Mouse (Mus musculus): Measurements from ENCODE around the gene Slc4a2. TPM values are rescaled to one million over a fixed set of nuclear protein-coding genes. Genes with fewer than 3 reads are reported as not detected.

Slc4a2 gene
- 7.5 and 8.3 TPM in 2 replicates for polyA plus RNA-seq (2015; fragmentation: Nextera tagmentation; extraction: Ambion mirVana)

DNA sequence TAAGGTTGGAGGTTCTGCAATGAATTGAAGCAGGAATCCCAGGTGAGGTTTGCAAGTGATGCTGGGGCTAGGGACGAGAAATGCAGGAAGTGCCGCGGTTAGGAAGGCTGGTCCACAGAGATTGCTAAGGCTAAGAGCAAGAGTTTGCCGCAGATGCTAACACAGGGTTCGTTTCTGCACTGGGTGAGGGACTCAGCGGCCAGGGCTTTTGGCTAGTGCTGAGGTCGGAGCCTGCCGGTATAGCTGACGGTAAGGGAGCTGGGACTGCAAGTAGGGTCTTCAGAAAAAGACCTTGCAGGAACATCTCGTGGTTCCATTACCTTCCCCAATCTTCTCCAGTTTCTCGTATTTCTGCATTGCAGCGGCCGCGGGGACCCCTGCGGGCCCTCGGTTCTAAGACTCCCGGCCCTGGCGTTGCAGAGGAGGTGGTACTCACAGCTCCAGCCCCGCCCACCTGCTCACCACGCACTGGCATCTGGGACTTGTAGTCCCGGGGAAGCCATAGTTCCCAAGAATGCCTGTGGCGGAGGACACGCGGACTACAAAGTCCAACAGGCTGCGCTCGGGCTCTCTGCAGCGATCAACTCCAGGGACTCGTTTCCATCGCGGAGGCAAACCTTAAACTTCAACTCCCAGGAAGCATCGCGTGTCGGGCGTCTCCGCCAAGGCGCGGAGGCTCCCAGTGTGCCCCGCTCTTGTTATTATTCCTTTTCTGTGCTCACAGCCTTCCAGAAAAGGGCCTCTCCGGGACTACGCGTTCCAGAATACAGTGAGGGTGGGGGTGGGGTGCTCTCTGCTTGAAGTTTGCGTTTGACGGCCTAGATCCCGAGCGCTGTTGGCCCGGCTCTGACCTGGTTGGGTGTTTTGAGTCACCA lies at the start of gene Slc4a2, which contains the start of gene Cdk5:
Slc4a2 (plus strand) TSS at position 709 of the 875 bp plus-strand sequence.
Cdk5 (minus strand) TSS at position 402 of the 875 bp plus-strand sequence.
- TF ChIP-seq CTCF (IDR thresholded peaks at IDR 0.05; ENCODE audit: low read depth) (no peak), EP300 (IDR thresholded peaks at IDR 0.05; ENCODE audit: low read depth) (peak; percentile 79)
- Histone ChIP-seq H3K4me2 (ENCODE audit: low read depth, low read length) (peak within 1 kb of the TSS; percentile 96), H3K9me3 (ENCODE audit: low read length) (no peaks in the 10 kb centered on the region), H3K27me3 (ENCODE audit: insufficient read depth, low read length) (no peaks in the 10 kb centered on the region), H3K36me3 (replicated peaks; ENCODE audit: insufficient read depth, low read length) (peaks cover 11% of the 10 kb centered on the region; the same call in 1 of the 2 replicates), H3K4me1 (ENCODE audit: insufficient read depth) (peaks cover 26% of the 10 kb centered on the region), H3K27ac (ENCODE audit: low read depth) (peak within 1 kb of the TSS; percentile 97), H3K4me3 (ENCODE audit: low read depth, low read length) (peak within 1 kb of the TSS; percentile 65), H3K9ac (replicated peaks) (peak within 1 kb of the TSS; percentile 80)
- ATAC-seq (peak; percentile 89), DNase-seq (peak; percentile 98)
- WGBS (ENCODE audit: insufficient replicate concordance): under 1% methylated on average over 46 of the region's 46 CpGs

DNA sequence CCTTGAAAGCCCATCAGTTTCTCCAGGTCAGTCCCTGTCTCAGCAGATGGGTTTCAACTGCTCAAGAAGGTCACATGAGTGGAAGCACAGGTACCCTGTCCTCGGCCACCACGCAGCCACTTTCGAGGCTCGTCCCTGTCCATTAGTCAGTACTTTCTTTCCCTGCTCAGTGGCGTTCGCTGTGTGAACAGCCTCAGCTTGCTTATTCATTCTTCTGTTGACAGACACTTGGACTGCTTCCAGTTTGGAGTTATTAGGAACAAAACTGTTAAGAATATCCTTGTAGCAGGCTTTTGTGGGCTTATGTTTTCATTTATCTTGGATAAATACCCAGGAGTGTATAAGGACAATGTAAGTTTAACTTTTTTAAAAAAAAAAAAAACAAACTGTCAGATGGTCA lies 49.4 kb upstream of the Slc4a2 start:
- ATAC-seq (no peak), DNase-seq (no peak)
- 63% methylated on average over 6 of the region's 6 CpGs for WGBS (ENCODE audit: insufficient replicate concordance)
- H3K27ac ChIP-seq (ENCODE audit: low read depth): no peak overlapping the region
- H3K9ac ChIP-seq (replicated peaks): no peak overlapping the region
- no peaks in the 10 kb centered on the region for H3K4me1 ChIP-seq (ENCODE audit: insufficient read depth)
- no peaks in the 10 kb centered on the region for H3K9me3 ChIP-seq (ENCODE audit: low read length)
- H3K4me2 ChIP-seq (ENCODE audit: low read depth, low read length): no peak overlapping the region
- no peaks in the 10 kb centered on the region for H3K36me3 ChIP-seq (replicated peaks; ENCODE audit: insufficient read depth, low read length)
- no peaks in the 10 kb centered on the region for H3K27me3 ChIP-seq (ENCODE audit: insufficient read depth, low read length)
- no peak for TF ChIP-seq CTCF (IDR thresholded peaks at IDR 0.05; ENCODE audit: low read depth)
- no peak for TF ChIP-seq EP300 (IDR thresholded peaks at IDR 0.05; ENCODE audit: low read depth)
- no peak overlapping the region for H3K4me3 ChIP-seq (ENCODE audit: low read depth, low read length)

DNA sequence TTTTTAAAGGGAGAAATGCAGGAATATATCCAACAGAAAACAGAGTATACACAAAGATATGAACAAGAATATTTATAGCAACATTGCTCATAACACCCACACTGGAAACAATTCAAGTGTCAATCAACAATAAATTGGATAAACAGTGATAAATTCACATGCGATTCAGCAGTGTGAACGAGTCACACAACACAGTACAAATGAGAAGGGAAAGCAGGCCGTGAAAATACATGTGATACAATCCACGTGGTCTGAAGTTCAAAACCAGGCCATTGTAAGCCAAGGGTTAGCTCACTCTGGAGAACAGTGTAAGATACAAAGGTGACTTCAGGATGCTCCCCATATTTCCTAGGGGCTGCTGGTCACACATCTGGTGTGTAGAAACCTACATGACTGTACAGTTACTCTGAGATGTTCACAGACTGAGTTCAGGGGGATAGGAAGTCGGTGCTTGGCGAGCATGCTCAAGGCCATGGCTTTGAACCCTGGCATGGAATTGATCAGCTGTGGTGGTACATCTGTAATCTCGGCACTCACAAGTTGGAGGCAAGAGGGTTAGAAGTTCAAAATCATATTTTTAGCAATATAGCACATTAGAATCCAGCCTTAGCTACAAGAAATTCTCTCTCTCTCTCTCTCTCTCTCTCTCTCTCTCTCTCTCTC lies 48.8 kb upstream of the Slc4a2 start:
- DNase-seq (no peak), ATAC-seq (no peak)
- H3K4me2 ChIP-seq (ENCODE audit: low read depth, low read length): no peak overlapping the region
- H3K9me3 ChIP-seq (ENCODE audit: low read length): no peaks in the 10 kb centered on the region
- H3K4me3 ChIP-seq (ENCODE audit: low read depth, low read length): no peak overlapping the region
- H3K27me3 ChIP-seq (ENCODE audit: insufficient read depth, low read length): no peaks in the 10 kb centered on the region
- H3K36me3 ChIP-seq (replicated peaks; ENCODE audit: insufficient read depth, low read length): no peaks in the 10 kb centered on the region
- TF ChIP-seq CTCF (IDR thresholded peaks at IDR 0.05; ENCODE audit: low read depth) (no peak), EP300 (IDR thresholded peaks at IDR 0.05; ENCODE audit: low read depth) (no peak)
- WGBS (ENCODE audit: insufficient replicate concordance): 67% methylated on average over 7 of the region's 7 CpGs
- no peak overlapping the region for H3K27ac ChIP-seq (ENCODE audit: low read depth)
- H3K4me1 ChIP-seq (ENCODE audit: insufficient read depth): no peaks in the 10 kb centered on the region
- H3K9ac ChIP-seq (replicated peaks): no peak overlapping the region

DNA sequence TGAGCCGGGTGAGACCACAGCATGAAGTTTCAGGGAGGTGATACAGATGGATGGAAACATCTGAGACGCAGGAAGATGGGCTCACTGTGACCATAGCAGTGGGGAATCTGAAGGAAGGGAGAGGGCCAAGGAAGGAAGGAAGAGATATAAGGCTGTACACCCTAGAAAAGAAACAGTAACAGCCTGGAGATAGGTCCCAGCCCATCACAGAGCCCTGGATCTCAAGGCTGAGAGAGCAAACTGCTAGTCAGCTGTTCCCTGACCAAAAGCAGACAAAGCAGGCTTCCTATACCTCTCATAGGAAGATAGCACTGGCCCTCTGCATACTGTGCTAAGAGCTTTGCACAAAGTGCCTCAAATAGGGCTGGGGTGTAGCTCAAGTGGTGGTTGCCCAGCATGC lies 44.9 kb upstream of the Slc4a2 start:
- WGBS (ENCODE audit: insufficient replicate concordance): 68% methylated on average over 2 of the region's 2 CpGs
- Histone ChIP-seq H3K4me1 (ENCODE audit: insufficient read depth) (peaks cover 5% of the 10 kb centered on the region), H3K4me3 (ENCODE audit: low read depth, low read length) (no peak overlapping the region), H3K9me3 (ENCODE audit: low read length) (no peaks in the 10 kb centered on the region), H3K27ac (ENCODE audit: low read depth) (no peak overlapping the region), H3K27me3 (ENCODE audit: insufficient read depth, low read length) (no peaks in the 10 kb centered on the region), H3K4me2 (ENCODE audit: low read depth, low read length) (no peak overlapping the region), H3K9ac (replicated peaks) (no peak overlapping the region), H3K36me3 (replicated peaks; ENCODE audit: insufficient read depth, low read length) (no peaks in the 10 kb centered on the region)
- DNase-seq (no peak), ATAC-seq (no peak)
- no peak for TF ChIP-seq EP300 (IDR thresholded peaks at IDR 0.05; ENCODE audit: low read depth)
- TF ChIP-seq CTCF (IDR thresholded peaks at IDR 0.05; ENCODE audit: low read depth): no peak

DNA sequence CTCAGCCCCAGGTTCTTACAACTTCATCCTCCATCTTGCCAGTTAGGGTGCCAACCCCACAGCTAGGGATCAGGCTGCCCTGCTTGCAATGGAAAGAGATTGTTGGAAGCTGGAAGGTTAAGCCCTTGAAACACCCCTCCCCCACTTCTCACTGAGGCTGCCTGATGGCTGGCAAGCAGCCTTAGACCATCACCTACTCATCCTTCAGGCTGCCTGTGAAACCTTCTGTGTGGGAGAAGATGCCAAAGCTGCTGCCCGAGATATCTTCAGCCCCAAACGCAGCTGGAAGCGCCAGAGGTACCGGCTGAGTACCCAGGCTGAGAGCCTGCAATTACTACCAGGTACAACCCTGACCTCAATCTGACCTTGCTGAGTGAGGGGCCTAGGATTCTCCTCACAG lies 44.1 kb upstream of the Slc4a2 start:
- DNase-seq: no peak
- Histone ChIP-seq H3K9me3 (ENCODE audit: low read length) (no peaks in the 10 kb centered on the region), H3K36me3 (replicated peaks; ENCODE audit: insufficient read depth, low read length) (no peaks in the 10 kb centered on the region), H3K4me1 (ENCODE audit: insufficient read depth) (peaks cover 13% of the 10 kb centered on the region), H3K27ac (ENCODE audit: low read depth) (no peak overlapping the region), H3K4me3 (ENCODE audit: low read depth, low read length) (no peak overlapping the region), H3K27me3 (ENCODE audit: insufficient read depth, low read length) (no peaks in the 10 kb centered on the region), H3K4me2 (ENCODE audit: low read depth, low read length) (no peak overlapping the region), H3K9ac (replicated peaks) (no peak overlapping the region)
- no peak for TF ChIP-seq CTCF (IDR thresholded peaks at IDR 0.05; ENCODE audit: low read depth)
- no peak for TF ChIP-seq EP300 (IDR thresholded peaks at IDR 0.05; ENCODE audit: low read depth)
- no peak for ATAC-seq
- 77% methylated on average over 4 of the region's 4 CpGs for WGBS (ENCODE audit: insufficient replicate concordance)

DNA sequence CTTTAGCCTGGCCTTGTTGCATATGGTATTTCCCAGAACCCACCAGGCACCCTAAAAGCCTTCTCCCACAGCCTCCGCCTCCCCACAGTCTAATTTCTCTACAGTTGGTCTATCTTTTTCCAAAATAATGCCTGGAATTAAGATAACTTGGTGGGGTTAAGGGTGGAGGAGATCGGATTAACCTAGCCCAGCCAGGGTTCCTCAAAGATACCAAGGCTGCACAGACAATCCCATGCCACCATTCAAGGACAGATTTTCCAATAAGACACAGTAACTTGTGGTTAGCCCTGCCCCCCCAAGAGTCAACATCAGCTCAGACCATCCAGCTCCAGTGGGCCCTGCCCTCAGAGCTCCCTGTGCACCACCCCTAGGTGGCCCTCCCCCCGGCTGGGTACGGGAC lies 43.1 kb upstream of the Slc4a2 start:
- DNase-seq (no peak), ATAC-seq (no peak)
- Histone ChIP-seq H3K4me1 (ENCODE audit: insufficient read depth) (peaks cover 21% of the 10 kb centered on the region), H3K9ac (replicated peaks) (no peak overlapping the region), H3K4me2 (ENCODE audit: low read depth, low read length) (no peak overlapping the region), H3K27me3 (ENCODE audit: insufficient read depth, low read length) (no peaks in the 10 kb centered on the region), H3K27ac (ENCODE audit: low read depth) (no peak overlapping the region), H3K36me3 (replicated peaks; ENCODE audit: insufficient read depth, low read length) (no peaks in the 10 kb centered on the region), H3K4me3 (ENCODE audit: low read depth, low read length) (no peak overlapping the region), H3K9me3 (ENCODE audit: low read length) (no peaks in the 10 kb centered on the region)
- 67% methylated on average over 4 of the region's 4 CpGs for WGBS (ENCODE audit: insufficient replicate concordance)
- no peak for TF ChIP-seq EP300 (IDR thresholded peaks at IDR 0.05; ENCODE audit: low read depth)
- TF ChIP-seq CTCF (IDR thresholded peaks at IDR 0.05; ENCODE audit: low read depth): no peak

Data from liver, postnatal 0 days (tissue).